ENCODE assay signal across 8 mouse cellular contexts in genomic region chr5:108629634-108630483, GRCm38 (mm10). TPM values are rescaled to one million over a fixed set of nuclear protein-coding genes. Genes with fewer than 3 reads are reported as not detected.
DNase-seq lines count a peak whose midpoint lies in the region; ATAC-seq and TF ChIP-seq lines count a peak whose summit lies in the region.

TSS of gene Gak (minus strand) at chr5:108629755.
TSS of gene Tmem175 (plus strand) at chr5:108629770.

- peak; percentile 97 for ATAC-seq in forebrain, embryonic 15.5 days (replicated peaks)
- ATAC-seq in neutrophil, adult 5-6 weeks (ENCODE audit: extremely low read depth, insufficient number of reproducible peaks, low FRiP score, poor library complexity, severe bottlenecking) = peak; percentile 96

- H3K4me2 ChIP-seq in forebrain, embryonic 15.5 days (replicated peaks) = peak within 1 kb of the TSS; percentile 88

- no peaks in the 10 kb centered on the region for H3K4me1 ChIP-seq in ES-E14 (ENCODE audit: control insufficient read depth in 2 of 2, insufficient read depth in 2 of 2, low read length in 2 of 2, poor library complexity in 1 of 2)
- H3K4me1 ChIP-seq in forebrain, embryonic 15.5 days = peaks cover 31% of the 10 kb centered on the region
- H3K4me1 ChIP-seq in lung, adult 2 months (ENCODE audit: control insufficient read depth, insufficient read depth, low read length) = peaks cover 8% of the 10 kb centered on the region

- TF ChIP-seq POLR2A in lung, adult 2 months (IDR thresholded peaks at IDR 0.05; ENCODE audit: borderline replicate concordance, extremely low read depth, low read depth, low read length) = peak; percentile 94

- in situ Hi-C loops in ES-E14 (cut with MboI; ENCODE audit: low sequenced_read_pairs in 2 of 2, unreplicated experiment in 2 of 2) = no loop called here

- peak; percentile 89 for DNase-seq in ES-E14 (ENCODE audit: low read depth, low spot score)
- peak; percentile 94 for DNase-seq in cerebellum, adult 11-12 months
- peak; percentile 88 for DNase-seq in heart, postnatal 25 days (ENCODE audit: low spot score)
- DNase-seq in layer of hippocampus, adult 18-20 months (ENCODE audit: low spot score in 2 of 2) = peak; percentile 92 to 95
- DNase-seq in lung, adult 2 months = peak; percentile 91
- DNase-seq in thymus, adult 18-20 months = peak; percentile 88 to 89

- H3K9me3 ChIP-seq in ES-E14 (ENCODE audit: control insufficient read depth, insufficient read depth, low read depth, low read length) = no peaks in the 10 kb centered on the region
- no peaks in the 10 kb centered on the region for H3K9me3 ChIP-seq in forebrain, embryonic 15.5 days

- WGBS in forebrain, embryonic 15.5 days = under 1% methylated on average over 58 of the region's 58 CpGs
- under 1% methylated on average over 58 of the region's 58 CpGs for WGBS in lung, adult 2 months

- H3K36me3 ChIP-seq in ES-E14 (ENCODE audit: control insufficient read depth, insufficient read depth, low read length, poor library complexity, severe bottlenecking) = no peaks in the 10 kb centered on the region
- H3K36me3 ChIP-seq in forebrain, embryonic 15.5 days = no peaks in the 10 kb centered on the region

- peak within 1 kb of the TSS; percentile 16; the same call in 1 of the 2 replicates for H3K27ac ChIP-seq in ES-E14 (ENCODE audit: insufficient read depth, low read depth, low read length, poor library complexity, severe bottlenecking)
- H3K27ac ChIP-seq in forebrain, embryonic 15.5 days (replicated peaks) = peak within 1 kb of the TSS; percentile 90

- peak within 1 kb of the TSS; percentile 87 to 93 for H3K4me3 ChIP-seq in ES-E14 (ENCODE audit: insufficient read depth in 1 of 2, low read depth in 1 of 2, low read length in 2 of 2, poor library complexity in 1 of 2, severe bottlenecking in 1 of 2)
- peak within 1 kb of the TSS; percentile 86 for H3K4me3 ChIP-seq in forebrain, embryonic 15.5 days
- peak within 1 kb of the TSS; percentile 98 for H3K4me3 ChIP-seq in lung, adult 2 months (replicated peaks; ENCODE audit: extremely low read depth, low read depth, low read length)

- TF ChIP-seq CTCF in lung, adult 2 months (IDR thresholded peaks at IDR 0.05; ENCODE audit: insufficient read depth, low read length) = no peak

- H3K27me3 ChIP-seq in forebrain, embryonic 15.5 days = no peaks in the 10 kb centered on the region

- H3K9ac ChIP-seq in ES-E14 (ENCODE audit: insufficient read depth, low read depth, low read length, poor library complexity, severe bottlenecking) = peak within 1 kb of the TSS; percentile 92
- H3K9ac ChIP-seq in forebrain, embryonic 15.5 days (replicated peaks) = peak within 1 kb of the TSS; percentile 97

- intact Hi-C loops in heart, postnatal 25 days (cut with DNase I) = loop anchor here (5.0 kb wide), 2 partner anchors 37 to 198 kb away; partner anchors contain the start of genes Atp5k and Dgkq

TF ChIP-seq in ES-E14, 5 proteins besides CTCF, POLR2A, EP300 and RAD21:
- TF ChIP-seq HCFC1 (IDR thresholded peaks at IDR 0.05; ENCODE audit: borderline replicate concordance, insufficient read depth, low read length) (no peak), ZC3H11A (IDR thresholded peaks at IDR 0.05; ENCODE audit: borderline replicate concordance, low read depth, low read length) (no peak), ZNF384 (IDR thresholded peaks at IDR 0.05; ENCODE audit: low read depth, low read length) (no peak), MAFK (IDR thresholded peaks at IDR 0.05; ENCODE audit: insufficient read depth, low read depth, low read length) (peak; percentile 91)

RNA-seq across cellular contexts. Expression of gene Gak, which starts in this region (rescaled TPM):
- total RNA-seq in ES-E14 (2012; rRNA removed) = 44.8 and 49.1 TPM in 2 replicates
- polyA plus RNA-seq in forebrain, embryonic 15.5 days (2015; fragmentation: Nextera tagmentation; extraction: Ambion mirVana) = 55.5 and 56.4 TPM in 2 replicates
- 10 to 100 TPM; 23.0 to 24.1 TPM for total RNA-seq in heart, postnatal 25 days (2021)
- total RNA-seq in layer of hippocampus, adult 18-20 months (2021) = 10 to 100 TPM; 89.7 to 93.0 TPM
- polyA plus RNA-seq in lung, adult 2 months (2012; rRNA removed) = 78.8 and 87.5 TPM in 2 replicates
- total RNA-seq in neutrophil, adult 5-6 weeks (2017) = 169 and 179 TPM in 2 replicates

RNA-seq across cellular contexts. Expression of gene Tmem175, which starts in this region (rescaled TPM):
- total RNA-seq in ES-E14 (2012; rRNA removed) = 14.1 and 14.5 TPM in 2 replicates
- polyA plus RNA-seq in forebrain, embryonic 15.5 days (2015; fragmentation: Nextera tagmentation; extraction: Ambion mirVana) = 24.2 and 24.7 TPM in 2 replicates
- 1 to 10 TPM; 8.1 to 9.6 TPM for total RNA-seq in heart, postnatal 25 days (2021)
- 10 to 100 TPM; 38.5 to 41.3 TPM for total RNA-seq in layer of hippocampus, adult 18-20 months (2021)
- 32.0 and 50.5 TPM in 2 replicates for polyA plus RNA-seq in lung, adult 2 months (2012; rRNA removed)
- 14.9 and 17.3 TPM in 2 replicates for total RNA-seq in neutrophil, adult 5-6 weeks (2017)

Comparison
In these comparisons a context has a peak if more than half of its experiments do, and no peak if none do; other contexts are left out.
1. Peak in every context shown above with its lines: DNase-seq, ATAC-seq, H3K4me3 ChIP-seq and H3K27ac ChIP-seq.